Mouse (Mus musculus) right cerebral cortex, adult 2 months (tissue): ENCODE measurements at regions not wholly inside any gene's neighbourhood (a gene's known extent, or its start where the extent isn't known, plus 50 kb on each side); places are given as distances from the start of the nearest gene placed in this dataset.
A peak's percentile ranks its signal among the peaks of the same experiment; 100 is the strongest.

Experiments used
- DNase-seq, 2 experiments: peaks; one replicate each; pipeline ENCODE4 v3.0.0; 2021 to 2022; ENCODE audit warnings: low spot score in 2 of 2

DNA sequence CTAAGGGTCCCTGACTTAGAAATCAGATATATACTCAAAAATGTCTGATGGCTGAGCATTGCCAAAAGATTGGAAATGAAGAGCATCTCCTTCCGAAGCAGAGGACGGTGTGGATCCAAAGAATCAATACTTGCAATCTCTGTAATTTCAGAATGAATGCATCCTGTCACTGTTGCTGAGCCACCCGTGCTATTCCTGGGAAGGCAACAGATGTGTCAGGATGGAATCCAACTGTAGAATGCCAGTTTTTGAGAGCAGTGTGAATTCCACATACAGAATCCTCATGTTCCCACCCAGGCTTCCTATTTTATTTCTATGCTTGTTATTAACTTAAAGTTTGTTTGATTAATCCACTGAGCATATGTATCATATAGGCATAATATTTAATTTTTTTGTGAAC lies 633.9 kb downstream of the Kcnj2 start:
- DNase-seq: peak; percentile 22 to 27

DNA sequence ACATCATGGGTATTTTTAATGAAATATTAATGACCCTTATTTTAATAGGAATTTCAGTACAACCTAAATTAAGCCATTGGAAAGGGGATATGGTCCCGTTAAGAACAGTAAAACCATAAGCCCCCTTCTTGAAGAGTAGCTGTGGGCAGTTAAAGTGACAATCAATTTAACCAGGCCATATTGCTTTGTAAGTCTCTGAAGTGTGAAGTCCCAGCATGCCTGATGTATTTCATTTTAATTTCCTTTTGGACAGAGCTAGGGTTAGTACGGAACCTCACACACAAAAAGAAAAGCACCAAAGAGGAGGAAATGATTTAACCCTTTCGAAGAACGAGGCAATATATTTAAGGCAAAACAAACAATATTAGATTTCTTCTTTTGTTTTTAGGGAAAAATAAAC lies 640.9 kb downstream of the Kcnj2 start:
- no peak for DNase-seq

- DNase-seq: no peak
Measured at GRCm38 (mm10) chr11:111715401-111715800, 649.4 kb downstream of the Kcnj2 start.

- no peak for DNase-seq
Measured at GRCm38 (mm10) chr11:111722276-111722675, 656.3 kb downstream of the Kcnj2 start.

DNA sequence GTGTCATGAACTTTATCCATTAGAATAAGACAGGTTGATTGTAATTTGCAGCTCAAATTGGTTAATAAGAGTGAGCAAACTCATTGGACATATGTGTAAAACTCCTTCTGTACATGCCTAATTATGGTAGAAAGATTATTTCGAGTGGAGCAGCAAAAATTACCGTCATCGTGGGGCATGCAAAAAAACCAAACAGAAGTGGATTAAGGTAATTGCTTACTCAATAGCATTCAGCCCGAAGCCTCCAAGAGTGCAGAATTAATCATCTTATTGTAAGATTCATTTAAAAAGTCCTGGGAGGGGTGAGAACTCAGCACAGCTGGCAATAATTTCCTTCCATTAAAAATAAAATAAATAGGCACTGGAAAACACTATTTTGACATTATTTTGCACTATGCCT lies 662.2 kb downstream of the Kcnj2 start:
- DNase-seq: no peak

DNA sequence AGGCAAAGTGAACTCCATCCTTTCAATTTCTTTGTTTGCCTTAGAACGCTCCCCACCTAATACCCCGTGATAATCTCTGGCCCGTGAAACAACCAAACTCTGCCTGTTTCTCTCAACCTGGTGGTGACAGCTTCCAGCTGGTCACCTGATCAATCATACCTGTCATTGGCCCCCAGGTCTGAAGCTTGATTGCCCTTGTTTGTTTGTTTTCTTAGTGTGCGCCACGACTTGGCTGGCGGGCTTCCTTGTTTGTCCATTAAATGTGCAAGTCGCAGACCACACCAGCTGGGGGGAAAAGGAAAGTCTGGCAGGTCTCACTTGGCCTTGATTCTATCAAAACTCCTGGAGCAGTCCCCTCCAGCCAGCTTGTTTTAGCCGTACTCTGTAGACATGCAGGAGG lies 666.1 kb downstream of the Kcnj2 start:
- DNase-seq: no peak

DNA sequence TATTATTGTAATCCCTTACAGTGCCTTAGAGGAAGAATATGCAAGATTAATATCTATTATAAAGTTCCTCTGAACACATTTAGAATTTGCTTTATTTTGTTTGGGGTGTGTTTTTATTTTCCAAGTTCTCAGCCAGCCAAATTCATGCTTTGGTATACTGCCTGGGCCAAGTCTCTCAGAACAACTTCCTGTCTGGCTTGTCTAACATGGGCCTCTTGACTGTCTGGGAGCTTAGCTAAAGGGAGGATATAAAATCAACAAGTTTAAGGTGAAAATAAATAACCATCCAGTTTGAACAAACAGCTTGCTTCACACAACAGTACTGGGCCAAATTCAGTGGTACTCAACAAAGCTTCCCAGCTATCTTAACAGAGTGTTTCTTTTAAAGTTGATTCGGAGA lies 669.5 kb downstream of the Kcnj2 start:
- no peak for DNase-seq

GRCm38 (mm10) chr11:111735961-111736360 lies 670.0 kb downstream of the Kcnj2 start:
- no peak for DNase-seq

- DNase-seq: no peak
Measured at GRCm38 (mm10) chr11:111743356-111743755, 677.4 kb downstream of the Kcnj2 start.

DNA sequence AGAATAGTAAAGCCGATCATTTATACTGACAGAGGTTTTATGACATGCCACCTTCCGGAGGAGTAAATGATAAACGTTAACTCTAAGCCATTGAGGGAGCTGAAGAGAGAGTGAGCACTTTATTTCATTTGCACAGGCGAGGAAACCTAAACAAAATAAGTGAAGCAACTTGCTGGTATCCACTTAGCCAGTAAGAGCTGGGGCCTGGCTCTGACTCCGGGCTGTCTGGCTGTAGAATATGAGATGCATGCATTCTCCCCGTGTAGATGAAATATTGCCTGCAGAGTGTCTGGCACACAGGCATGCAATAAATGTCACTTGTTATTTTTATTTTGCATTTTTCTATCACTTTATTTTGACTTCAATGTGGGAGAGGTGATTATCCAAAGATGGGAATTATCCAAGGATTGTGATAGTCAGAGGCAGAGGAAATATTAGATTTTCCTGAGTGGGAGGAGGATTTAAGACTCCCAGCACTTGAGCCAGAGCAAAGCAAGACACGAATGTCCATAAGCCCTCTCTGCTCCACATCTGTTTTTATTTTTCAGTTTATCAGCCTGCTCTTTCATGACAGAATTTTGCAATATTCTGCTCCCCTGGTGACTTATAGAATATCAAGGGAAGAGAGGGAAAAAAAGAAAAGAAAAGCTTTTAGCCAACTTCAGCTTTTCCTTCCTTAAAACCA lies 681.4 kb downstream of the Kcnj2 start:
- DNase-seq: no peak

- no peak for DNase-seq
Measured at GRCm38 (mm10) chr11:111747947-111748322, 682.0 kb downstream of the Kcnj2 start.

GRCm38 (mm10) chr11:111748496-111748895 lies 682.5 kb downstream of the Kcnj2 start:
- DNase-seq: no peak

DNA sequence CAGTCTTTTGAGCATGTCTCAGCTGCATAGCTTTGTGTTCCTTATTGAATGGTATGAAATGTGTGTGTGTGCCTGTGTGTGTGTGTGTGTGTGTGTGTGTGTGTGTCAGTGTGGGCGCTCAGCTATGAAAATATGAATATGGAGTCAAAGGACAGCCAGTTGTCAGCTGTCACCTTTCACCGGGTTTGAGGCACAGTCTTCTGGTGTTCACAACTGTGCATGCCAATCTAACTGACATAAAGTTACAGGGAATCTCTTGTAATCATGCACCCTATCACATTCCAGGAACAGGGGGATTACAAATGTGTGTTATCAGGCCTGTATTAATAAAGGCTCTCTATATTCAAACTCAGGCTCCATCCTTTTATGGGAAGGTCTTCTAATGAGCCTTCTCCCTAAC lies 688.8 kb downstream of the Kcnj2 start:
- DNase-seq: no peak

DNA sequence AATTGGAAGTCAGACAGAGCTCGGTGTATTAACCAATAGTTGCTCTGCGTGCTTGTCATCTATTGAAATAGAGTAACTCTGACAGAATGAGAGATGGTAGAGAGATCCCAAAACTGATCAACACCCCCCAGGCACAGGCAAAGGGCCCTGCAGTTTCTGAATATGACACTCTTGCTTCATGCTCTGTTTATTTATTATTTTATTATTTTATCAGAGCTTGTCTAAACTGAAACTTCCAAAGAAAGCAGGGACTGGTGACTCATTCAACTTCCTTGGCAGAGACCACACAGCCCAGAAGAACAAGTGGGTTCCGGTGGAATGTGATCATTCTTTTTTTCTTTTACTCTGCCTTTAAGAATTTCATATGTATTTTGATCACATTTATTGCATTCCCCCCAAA lies 697.1 kb downstream of the Kcnj2 start:
- DNase-seq: no peak

DNA sequence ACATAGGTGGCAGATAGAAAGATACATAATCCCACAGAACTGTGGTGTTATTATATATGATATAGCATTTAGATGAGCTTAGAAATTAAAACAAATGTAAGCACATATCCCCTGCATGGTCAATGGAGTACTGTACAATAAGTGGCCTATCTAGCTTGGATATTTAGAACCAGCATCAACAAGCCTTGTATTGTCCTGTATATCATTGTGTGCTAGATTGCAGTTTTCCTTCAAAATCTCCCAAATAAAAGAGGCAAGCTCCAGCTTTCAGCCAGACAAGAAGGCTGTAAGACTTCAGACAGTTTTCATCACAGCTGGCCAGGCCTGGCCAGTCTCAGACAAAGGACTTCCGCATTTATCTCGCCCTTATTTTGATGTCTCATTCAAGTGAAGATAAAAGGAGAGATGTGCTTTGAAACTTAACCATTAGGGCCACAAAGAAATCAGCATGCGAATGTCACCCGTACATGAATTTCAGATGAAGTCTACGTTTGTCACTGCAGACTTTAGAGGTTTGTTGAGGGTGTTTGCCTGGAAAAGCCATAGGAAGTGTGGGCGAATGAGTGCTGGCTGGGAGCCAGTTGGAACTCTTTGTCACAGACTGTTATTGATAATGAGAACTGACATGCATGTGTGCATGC lies 700.5 kb downstream of the Kcnj2 start:
- no peak for DNase-seq

GRCm38 (mm10) chr11:111767012-111767392 lies 701.0 kb downstream of the Kcnj2 start:
- DNase-seq: no peak

DNA sequence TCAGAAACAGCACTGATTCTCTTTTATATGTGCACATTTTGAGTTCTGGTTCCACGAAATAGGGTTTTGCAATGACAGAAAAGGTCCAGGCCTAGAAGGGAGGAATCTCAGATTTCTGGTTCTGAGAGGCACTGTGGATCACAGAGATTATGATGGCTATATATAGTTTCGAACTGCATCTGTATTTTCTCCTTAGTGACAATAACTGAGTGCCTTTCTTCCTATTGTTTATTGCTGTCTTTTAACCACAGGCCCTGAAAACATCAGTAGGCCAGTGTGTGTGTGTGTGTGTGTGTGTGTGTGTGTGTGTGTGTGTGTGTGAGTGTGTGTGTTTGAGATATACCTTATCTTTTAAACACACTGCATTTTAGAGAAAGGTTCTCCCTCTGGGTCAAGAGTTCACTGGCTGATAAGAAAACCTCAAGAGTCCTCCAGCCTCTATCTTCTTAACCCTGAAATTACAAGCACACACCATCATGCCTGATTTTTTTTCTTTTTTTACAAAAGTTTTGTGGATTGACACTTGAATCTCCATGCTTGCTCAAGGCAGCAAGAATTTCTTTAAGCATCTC lies 708.2 kb downstream of the Kcnj2 start:
- DNase-seq: no peak

- peak in 1 of 2 experiments; percentile 19 for DNase-seq
Measured at GRCm38 (mm10) chr11:111781321-111781720, 715.4 kb downstream of the Kcnj2 start.

GRCm38 (mm10) chr11:111791267-111791926 lies 725.4 kb downstream of the Kcnj2 start:
- DNase-seq: no peak

- no peak for DNase-seq
Measured at GRCm38 (mm10) chr11:111801033-111801432, 735.1 kb downstream of the Kcnj2 start.

DNA sequence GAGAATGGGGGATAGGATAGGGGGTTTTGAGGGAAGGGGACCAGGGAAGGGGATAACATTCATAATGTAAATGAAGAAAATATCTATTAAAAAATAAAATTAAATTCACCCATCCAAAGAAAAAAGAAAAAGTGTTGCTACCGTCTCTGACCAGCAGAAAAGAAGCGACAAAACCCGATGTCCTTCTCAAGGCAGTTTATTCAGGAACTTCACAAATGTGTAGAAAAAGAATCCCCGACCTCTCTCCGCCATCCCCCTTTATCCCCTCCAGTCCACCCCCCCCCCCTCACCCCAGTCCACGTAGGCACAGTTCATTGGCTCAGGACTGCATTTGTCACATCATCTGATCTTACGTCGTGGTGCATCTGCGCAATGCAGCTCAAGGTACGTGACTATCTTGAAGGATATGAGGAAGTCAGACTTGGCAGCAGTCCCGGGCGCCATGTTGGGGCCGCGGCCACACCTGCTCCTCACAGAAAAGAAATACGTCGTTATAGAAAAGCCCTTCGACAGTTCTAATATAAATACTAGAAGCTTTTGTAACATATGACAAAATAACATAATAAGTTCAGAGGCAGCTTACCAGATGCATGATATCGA lies 750.3 kb downstream of the Kcnj2 start:
- DNase-seq: no peak

- DNase-seq: peak; percentile 73 to 77
Measured at GRCm38 (mm10) chr11:111818124-111818523, 752.2 kb downstream of the Kcnj2 start.
